Mouse (Mus musculus) skeletal muscle tissue, adult 2 months (tissue): ENCODE data around the gene Igfbp3.
"Not testable (repeated sequence)": the region's sequence is repeated elsewhere in the genome, so short reads cannot be mapped to it uniquely, and the experiment has no call there.

Experiments used
- DNase-seq: peaks from one replicate; pipeline ENCODE4 v3.0.0-alpha.2; 2012; ENCODE audit warnings: low read depth, low spot score

Gene Igfbp3

GRCm38 (mm10) chr11:7213501-7214341, at the start of gene Igfbp3:
Gene Igfbp3, minus strand, starts transcription at chr11:7213923.
- DNase-seq = no peak

DNA sequence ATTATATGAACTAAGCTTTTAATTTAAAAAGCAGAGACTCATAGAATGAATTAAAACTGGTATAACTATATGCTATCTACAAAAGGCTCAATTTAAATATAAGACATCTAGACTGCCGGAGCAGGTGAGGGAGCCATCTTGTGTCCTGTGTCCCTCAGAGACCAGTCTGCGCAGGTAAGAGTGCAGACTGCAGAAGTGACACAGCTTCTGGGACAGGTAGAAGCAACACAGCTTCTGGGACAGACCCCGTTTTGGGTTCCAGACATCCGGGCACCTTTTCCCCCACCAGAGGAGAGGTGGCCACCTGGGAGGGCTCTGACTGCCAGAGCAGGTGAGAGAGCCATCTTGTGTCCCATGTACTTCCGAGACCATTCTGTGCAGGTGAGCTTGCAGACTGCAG, 37.1 kb upstream of the Igfbp3 start:
- no peak for DNase-seq

DNA sequence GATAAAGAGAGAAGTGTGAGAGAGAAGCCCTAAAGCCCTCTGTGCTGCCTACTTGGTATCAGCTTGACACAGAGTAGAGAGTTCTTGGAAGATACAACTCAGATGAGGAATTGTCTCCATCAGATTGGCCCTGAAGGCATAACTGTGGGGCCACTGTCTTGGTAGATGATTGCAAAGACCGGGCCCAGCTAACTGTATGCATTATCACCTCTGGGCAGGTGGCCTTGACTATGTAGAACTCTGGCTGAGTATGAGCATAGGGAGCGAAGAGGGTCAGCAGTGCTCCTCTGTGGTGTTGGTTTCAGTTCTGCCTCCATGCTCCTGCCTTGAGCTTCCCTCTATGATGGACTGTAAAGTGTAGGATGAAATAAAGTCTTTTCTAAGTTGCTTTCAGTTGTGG, 36.7 kb upstream of the Igfbp3 start:
- DNase-seq = no peak

DNA sequence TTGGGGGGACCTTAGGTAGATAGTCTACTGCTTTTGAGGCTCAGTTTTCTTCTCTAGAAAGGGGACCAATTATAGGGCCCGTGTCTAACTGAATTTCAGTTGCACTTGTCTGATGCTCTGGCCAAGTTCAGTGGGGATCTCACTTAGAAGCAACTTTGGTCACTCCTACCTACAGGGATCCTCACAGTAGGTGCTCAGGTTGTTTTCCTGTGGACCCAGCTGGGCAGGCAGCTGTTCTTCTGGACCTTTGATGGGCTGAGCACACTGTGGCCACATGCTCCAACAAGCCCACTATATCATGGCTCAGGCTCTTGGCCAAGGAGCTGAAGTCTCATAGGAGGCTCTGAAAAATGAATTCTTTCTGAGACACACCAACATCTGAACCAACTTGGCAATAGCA, 31.1 kb upstream of the Igfbp3 start:
- DNase-seq = no peak

DNA sequence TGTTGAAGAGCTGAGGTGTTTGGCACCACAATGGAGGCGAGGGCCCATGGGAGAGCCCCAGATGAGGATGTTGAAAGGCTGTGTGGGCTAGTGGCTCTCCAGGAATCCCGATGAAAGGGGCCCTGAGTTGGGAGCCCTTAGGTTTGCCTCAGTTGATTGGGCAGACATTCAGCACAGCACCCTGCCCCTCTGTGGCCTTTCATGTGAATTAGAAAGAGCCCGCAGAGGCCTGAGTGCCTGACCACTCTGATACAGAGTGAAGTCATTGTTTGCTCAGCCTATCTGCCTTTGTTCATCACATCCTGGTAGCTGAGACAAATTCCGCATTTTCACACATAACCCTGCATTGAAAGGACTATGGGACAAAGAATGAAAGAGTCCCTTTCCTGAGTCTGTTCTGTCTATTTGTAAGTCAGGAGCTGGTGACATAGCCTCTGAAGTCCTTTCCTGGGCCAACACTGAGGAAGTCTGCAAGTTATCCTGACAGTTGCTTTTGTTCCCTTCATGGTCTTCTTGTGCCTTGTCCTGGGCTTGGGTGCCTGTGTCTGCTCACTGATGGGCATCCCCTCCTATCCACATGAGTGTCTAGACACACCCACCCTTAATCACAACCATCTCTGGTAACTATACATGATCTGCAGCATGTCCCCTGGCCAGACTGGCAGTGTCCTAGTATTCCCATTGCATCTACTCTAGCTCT, 25.5 kb upstream of the Igfbp3 start:
- DNase-seq = no peak

GRCm38 (mm10) chr11:7238546-7238945, 24.8 kb upstream of the Igfbp3 start:
- DNase-seq = no peak

DNA sequence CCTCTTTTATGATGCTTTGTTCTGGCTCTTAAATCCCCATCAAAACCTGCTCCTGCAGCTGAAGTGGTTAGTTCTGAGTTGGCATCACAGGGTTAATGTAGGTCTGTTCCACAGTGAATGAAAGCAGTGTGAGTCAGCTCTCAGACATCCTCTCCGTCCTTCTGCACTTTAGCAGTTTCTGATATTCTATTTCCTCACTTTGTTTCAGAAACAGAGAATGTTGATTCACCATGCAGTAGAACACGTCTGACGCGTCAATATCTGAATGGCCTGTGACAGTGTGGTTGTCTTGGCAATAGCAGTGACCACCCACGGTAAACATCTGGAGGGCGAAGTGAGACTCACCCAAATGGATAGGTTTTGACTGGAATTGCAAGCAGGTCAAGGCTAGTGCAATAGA, 24.0 kb upstream of the Igfbp3 start:
- DNase-seq = no peak

DNA sequence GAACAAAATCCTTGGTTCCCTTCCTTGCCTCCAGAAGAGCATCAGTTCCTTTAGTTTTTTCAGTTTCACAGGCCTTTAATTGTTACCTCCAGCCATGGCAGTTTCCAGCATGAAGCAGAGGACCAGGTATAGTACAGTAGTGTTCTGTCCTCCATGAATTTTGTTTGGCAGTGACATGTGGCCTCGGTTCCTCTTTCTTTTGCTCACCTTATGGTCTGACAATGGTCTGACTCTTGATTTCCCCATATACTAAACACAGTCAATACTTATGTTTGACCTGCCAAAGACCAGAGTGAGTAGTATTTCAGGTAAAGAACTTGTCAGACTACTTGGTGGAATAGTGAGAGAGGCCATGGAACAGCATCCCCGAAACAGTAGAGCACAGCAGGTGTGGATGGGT, 23.0 kb upstream of the Igfbp3 start:
- no peak for DNase-seq

DNA sequence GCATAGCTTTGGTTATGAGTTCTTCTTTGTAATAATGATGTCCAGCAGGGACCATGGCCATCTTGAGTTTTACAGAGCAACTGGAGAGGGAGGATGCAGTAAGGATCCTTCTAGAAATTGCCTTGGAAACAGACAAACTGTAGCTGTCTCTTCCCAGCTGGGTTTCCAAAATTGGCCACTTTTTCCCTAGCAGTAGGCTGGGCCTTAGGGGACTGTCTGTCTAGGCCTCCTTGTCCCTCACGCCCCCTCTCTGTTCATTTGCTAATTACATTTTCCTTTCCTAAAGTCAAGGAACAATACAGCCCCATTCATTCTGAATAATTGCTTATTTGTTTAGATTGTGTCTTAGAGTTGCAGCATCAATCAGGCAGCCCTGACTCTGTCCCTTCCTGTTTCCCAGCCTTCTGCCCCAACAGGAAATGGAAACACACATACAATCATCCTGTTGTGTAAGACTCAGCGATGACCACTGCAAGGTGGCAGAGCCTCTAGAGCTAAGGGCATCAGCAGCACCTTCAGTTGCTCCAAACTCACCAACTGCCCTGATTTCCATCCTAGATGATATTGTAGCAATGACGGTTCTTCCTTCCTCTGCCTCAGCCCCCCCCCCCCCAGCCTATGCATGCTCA, 21.4 kb upstream of the Igfbp3 start:
- no peak for DNase-seq

GRCm38 (mm10) chr11:7234436-7234835, 20.7 kb upstream of the Igfbp3 start:
- no peak for DNase-seq

DNA sequence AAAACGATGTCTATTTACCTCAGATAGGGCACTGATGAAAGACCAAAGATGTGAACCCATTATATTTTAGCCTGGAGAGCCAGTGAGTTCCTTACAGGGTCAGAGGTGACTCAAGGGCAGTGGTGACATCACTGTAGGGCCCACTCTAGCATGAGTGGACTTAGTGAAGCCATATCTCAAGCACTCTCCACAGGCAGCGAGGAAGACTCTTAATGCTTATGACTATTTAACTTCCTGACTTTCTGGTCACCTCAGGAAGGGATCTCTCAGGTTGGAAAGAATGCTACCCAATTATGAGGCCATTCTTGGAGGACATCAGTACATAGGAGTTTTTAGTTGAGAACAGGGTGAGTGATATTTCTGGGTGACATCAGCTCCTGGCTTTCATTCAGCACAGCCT, 19.6 kb upstream of the Igfbp3 start:
- DNase-seq = no peak

- DNase-seq = no peak
Observed at GRCm38 (mm10) chr11:7231958-7232357, 18.2 kb upstream of the Igfbp3 start.

- DNase-seq = no peak
Observed at GRCm38 (mm10) chr11:7230000-7230399, 16.3 kb upstream of the Igfbp3 start.

GRCm38 (mm10) chr11:7228107-7228506, 14.4 kb upstream of the Igfbp3 start:
- DNase-seq = no peak

DNA sequence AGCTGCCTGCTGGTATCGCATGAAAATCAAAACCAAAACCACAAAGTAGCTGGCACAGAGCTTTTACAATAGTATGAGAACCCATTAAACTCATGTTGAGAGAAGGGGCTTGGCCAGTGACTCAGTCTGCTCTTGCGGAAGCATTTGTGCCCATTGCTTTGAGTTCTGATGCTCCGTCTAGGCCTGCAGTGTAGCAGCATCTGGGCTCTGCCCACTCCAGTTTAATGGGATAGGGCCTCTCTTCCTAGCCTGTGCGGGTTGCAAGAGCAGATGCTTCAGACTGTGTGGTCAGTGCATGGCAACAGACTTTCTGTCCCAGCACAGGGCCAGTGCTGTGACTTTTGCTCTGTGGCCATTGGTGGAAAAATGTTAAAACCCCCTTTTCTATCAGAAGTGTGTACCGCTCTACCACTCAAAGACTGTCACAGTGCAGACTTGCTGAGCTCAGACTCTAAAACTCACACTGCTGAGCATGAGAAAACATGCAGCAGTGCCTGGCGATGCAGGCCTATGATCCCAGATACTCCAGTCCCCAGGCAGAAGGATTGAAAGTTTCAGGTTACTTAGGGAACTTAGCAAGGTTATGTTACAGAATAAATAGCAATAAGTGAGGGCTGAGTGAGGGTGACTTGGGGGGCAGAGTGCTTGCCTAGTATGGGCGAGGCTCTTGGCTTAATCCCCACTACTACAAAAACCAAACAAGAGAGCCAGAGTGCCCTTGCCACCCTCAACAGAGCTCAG, 13.3 kb upstream of the Igfbp3 start:
- DNase-seq = peak; percentile 25

DNA sequence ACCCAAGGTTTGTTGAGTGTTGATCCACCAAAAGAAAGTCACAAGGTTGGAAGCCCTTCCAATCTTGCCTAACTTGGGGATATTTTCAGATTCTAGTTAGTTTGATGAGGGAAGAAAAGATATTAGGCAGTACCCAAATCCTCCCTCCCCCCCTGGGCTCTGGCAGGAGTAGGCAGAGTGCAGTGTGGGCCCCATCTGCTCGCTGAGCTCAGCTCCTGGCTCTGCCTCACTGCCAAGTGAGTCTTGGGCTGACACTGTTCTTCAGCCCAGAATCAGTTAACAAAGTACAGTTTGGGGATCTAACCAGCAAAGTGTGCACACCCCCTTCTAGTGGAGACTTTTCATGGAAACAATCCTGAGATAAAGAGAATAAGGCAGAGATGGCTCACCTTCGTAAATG, 12.5 kb upstream of the Igfbp3 start:
- DNase-seq = no peak

- DNase-seq = not testable (repeated sequence)
Observed at GRCm38 (mm10) chr11:7221826-7222225, 8.1 kb upstream of the Igfbp3 start.

DNA sequence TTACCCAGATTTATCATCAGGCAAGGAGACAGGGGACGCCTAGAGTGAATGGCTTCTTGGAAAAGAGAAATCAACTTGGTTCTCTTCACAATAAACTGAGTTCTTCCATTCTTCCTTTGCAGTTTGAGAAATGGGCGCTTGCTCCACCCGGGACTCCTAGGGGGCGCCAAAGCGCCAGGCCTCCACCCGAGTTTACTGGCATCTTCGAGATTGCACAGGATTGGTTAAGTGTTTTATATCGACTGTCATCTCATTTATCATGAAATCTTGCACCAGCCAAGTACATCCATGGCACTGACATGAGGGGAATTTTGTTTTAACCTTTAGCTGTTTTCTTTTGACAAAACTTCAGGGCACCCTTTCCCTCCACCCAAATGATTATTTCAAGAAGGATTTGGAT, 2.0 kb upstream of the Igfbp3 start:
- DNase-seq = peak; percentile 27

- peak; percentile 26 for DNase-seq
Observed at GRCm38 (mm10) chr11:7214761-7215160, 1.0 kb upstream of the Igfbp3 start.

- DNase-seq = no peak
Observed at GRCm38 (mm10) chr11:7214342-7214660, 578 bp upstream of the Igfbp3 start.

- DNase-seq = no peak
Observed at GRCm38 (mm10) chr11:7213161-7213500, 592 bp downstream of the Igfbp3 start.

GRCm38 (mm10) chr11:7212126-7212798, 1.5 kb downstream of the Igfbp3 start:
- DNase-seq = no peak
